Mouse (Mus musculus): ENCODE results near the gene Slc39a9.

DNA sequence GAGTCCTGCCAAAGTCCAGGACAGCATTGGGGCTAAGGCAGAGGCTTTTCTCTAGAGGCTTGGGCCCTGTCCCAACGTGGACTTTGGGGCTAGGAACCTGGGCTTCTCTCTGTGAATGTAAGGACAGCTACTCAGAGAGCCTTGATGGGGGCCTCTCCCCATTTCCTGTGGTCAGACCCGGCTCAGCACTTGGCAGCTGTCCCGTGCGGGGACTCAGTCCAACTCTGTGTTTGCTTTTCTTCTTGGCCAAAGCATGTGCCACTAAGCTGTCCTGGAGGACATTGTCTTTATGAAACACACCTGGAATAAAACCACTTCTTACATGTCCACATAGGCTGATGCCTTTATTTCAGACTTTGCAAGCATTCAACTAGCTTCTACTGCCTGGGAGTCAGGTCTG lies 40.1 kb upstream of the Slc39a9 start:
- TF ChIP-seq CTCF (IDR thresholded peaks at IDR 0.05) (no peak), EP300 (IDR thresholded peaks at IDR 0.05) (no peak)
